Mouse (Mus musculus) C2C12 (cell line): ENCODE results near the gene Card11.

Experiments used
- CEBPB ChIP-seq: IDR thresholded peaks from one replicate; pipeline ENCODE4 v1.6.1; 2011; ENCODE audit warnings: low read depth, mild to moderate bottlenecking, control low read depth, moderate library complexity
- CTCF ChIP-seq: IDR thresholded peaks from one replicate; pipeline ENCODE4 v1.5.1; 2011; ENCODE audit not compliant: control insufficient read depth, insufficient read depth, insufficient read length
- FOSL1 ChIP-seq: IDR thresholded peaks from one replicate; pipeline ENCODE4 v1.8.0; 2011; ENCODE audit warnings: mild to moderate bottlenecking, low read length; ENCODE audit not compliant: poor library complexity, insufficient read depth, severe bottlenecking
- MAX ChIP-seq: IDR thresholded peaks from one replicate; pipeline ENCODE4 v1.6.1; 2011; ENCODE audit warnings: mild to moderate bottlenecking, control low read depth
- MYOD1 ChIP-seq: IDR thresholded peaks from one replicate; pipeline ENCODE4 v1.6.1; 2011; ENCODE audit warnings: low read depth; ENCODE audit not compliant: control insufficient read depth, insufficient read length
- USF1 ChIP-seq: IDR thresholded peaks from one replicate; pipeline ENCODE4 v1.6.1; 2011; ENCODE audit warnings: low read depth, mild to moderate bottlenecking, control low read depth, moderate library complexity

DNA sequence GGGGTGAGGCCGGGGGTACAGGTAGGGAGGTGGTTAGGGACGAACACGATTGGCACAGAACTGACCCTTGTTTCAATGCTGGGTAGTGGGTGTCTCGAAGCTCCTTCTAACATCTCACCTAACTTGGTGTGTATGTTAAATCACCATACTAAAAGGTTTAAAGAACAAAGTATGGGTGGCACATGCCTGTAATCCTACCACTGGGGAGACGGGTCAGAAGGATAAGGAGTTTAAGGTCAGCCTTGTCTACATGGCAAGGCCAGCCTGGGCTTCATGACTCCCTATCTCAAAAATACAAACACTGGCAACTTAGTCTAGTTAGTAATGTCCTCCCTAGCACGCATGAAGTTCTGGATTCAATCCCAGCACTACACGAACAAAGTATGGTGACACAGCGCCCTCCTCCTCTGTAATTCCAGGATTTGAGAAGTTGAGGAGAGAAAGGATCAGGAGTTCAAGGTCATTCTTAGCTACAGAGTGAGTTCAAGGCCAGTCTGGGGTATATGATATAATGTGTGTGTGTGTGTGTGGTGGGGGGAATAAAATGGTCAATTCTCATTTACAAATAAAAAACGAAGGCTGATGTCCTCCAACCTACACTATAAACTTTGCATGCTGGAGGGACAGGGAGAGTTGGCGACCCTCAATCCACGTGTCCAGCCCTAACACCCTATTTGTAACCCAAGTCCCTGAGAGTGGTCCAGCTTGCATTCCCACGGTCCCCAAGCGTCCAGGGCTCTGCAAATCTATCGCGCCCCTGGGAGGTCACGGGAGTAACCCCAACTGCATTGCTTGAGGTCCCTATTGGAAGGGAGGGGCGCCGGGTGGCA lies 171.1 kb downstream of the Card11 start:
- TF ChIP-seq CTCF: no peak
- no peak for TF ChIP-seq FOSL1
- TF ChIP-seq CEBPB: no peak
- no peak for TF ChIP-seq MAX
- TF ChIP-seq USF1: no peak
- TF ChIP-seq MYOD1: no peak
